Mouse (Mus musculus): Measurements from ENCODE around the gene Nicn1. TPM values are rescaled to one million over a fixed set of nuclear protein-coding genes. Genes with fewer than 3 reads are reported as not detected.
"Not testable (repeated sequence)": the region's sequence is repeated elsewhere in the genome, so short reads cannot be mapped to it uniquely, and the experiment has no call there.

Nicn1 gene
- polyA plus RNA-seq, 1 experiment from 2014 or later = 54.9 TPM

DNA sequence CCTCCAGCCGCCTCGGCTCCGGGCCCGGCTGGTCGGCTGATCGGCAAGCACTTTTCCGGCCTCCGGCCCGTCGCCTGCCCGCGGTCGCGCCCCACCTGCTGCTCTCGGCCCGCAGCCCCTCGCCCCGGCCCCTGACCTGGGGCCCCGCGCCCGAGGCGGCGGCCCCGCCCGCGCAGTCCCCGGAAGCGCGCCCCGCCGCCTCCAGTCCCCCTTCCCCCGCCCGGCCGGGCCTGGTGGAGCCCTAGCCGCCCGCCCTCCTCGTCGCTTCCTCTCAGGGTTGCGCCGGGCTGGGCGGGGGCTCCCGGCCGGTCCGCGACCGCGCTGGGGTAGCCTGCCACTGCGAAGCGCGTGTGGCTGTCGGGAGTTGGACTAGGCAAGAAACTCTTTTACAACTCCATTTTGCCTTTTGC, 16.3 kb downstream of the Nicn1 start:
- Histone ChIP-seq H3K4me1 (peaks cover 29% of the 10 kb centered on the region), H3K9ac (peak overlapping the region; percentile 96), H3K4me2 (replicated peaks) (peak overlapping the region; percentile 89), H3K27ac (peak overlapping the region; percentile 100), H3K4me3 (peak overlapping the region; percentile 92), H3K36me3 (peaks cover 16% of the 10 kb centered on the region), H3K27me3 (no peaks in the 10 kb centered on the region), H3K9me3 (no peaks in the 10 kb centered on the region)
- peak; percentile 74 for ATAC-seq (ENCODE audit: insufficient number of reproducible peaks, insufficient read depth, low FRiP score, low TSS enrichment)
- WGBS = under 1% methylated on average over 49 of the region's 51 CpGs

DNA sequence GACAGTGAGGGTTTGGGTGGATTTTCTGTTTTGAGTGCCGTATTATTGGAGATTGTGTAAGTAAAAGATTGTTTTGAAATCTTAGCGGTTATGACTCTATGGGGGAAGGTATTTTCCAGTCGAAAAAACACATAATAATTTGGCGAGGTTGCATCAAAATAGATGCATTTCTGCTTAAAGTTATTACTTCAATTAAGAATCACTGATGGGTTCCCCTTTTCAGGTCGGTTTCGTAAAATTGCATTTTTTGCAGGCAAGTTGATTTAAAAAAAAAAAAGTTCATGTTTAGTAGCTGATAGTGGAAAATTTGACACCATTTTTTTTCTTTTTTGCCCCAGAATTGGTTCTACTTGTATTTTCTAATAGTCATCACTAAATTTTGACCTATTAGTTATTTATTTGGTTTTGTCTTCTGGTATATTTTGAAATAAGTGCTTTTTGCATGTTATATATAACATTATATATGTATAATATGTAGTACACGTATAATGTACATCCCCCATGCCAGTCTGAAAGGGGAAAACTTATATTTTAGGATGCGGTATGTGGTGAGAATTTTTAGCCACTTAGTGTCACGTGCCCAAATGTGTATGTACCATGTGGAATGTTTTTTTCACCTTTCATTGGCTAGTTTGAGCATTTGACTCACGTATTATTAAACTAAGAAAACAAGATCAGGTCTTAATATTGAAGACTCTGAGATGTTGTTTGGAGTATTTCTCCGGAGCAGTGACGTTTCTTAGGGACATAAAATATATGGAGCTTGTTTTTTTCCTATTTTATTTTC, 17.0 kb downstream of the Nicn1 start:
- H3K4me3 ChIP-seq = peak overlapping the region; percentile 92
- peaks cover 13% of the 10 kb centered on the region for H3K36me3 ChIP-seq
- 19% methylated on average over 12 of the region's 12 CpGs for WGBS
- H3K4me2 ChIP-seq (replicated peaks) = peak overlapping the region; percentile 89
- H3K4me1 ChIP-seq = peaks cover 29% of the 10 kb centered on the region
- peak overlapping the region; percentile 96 for H3K9ac ChIP-seq
- no peaks in the 10 kb centered on the region for H3K9me3 ChIP-seq
- H3K27me3 ChIP-seq = no peaks in the 10 kb centered on the region
- H3K27ac ChIP-seq = peak overlapping the region; percentile 100
- ATAC-seq (ENCODE audit: insufficient number of reproducible peaks, insufficient read depth, low FRiP score, low TSS enrichment) = no peak

DNA sequence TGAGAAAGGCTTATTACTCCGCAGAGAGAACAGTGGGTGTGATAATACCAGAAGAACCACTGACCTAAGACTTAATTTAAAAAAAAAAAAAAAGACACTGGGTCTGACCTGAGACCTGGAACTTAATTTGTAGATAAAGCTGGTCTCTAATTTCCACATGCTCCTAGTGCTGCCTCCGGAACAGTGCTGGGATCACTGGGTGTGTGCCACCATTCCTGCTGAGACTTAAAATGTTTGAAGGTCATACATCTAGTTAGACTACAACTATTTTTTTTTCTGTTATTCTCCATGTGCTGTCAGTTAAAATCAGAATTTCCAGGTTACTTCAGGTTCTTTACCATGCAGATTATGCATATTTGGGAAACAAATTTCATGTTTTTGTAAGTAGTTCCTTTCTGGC, 17.9 kb downstream of the Nicn1 start:
- peak overlapping the region; percentile 31 for H3K9ac ChIP-seq
- no peaks in the 10 kb centered on the region for H3K27me3 ChIP-seq
- H3K4me3 ChIP-seq = peak overlapping the region; percentile 92
- peak overlapping the region; percentile 89 for H3K4me2 ChIP-seq (replicated peaks)
- ATAC-seq (ENCODE audit: insufficient number of reproducible peaks, insufficient read depth, low FRiP score, low TSS enrichment) = no peak
- 0 out of 2 replicates have a peak, but pooled peaks cover 4% of the 10 kb centered on the region for H3K36me3 ChIP-seq
- WGBS = 67% methylated on average over 2 of the region's 2 CpGs
- no peak overlapping the region for H3K27ac ChIP-seq
- no peaks in the 10 kb centered on the region for H3K9me3 ChIP-seq
- H3K4me1 ChIP-seq = peaks cover 29% of the 10 kb centered on the region

DNA sequence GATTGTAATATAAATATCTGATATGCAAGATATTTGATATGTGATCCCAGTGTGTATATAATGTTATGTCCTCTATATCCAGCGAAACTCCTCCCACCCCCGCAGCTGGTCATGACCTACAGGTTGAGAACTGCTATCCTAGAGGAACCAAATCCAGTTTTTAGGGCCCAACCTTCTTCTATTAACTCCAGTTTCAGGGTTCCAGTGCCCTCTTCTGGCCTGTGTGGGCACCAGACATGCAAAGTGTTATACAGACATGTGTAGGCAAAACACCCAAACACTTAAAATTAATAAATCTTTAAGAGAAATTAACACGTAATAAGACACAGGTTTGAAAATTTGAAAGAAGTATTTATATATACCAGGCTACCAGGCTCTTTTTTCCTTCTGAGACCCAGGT, 27.3 kb downstream of the Nicn1 start:
- 94% methylated on average over 3 of the region's 3 CpGs for WGBS
- Histone ChIP-seq H3K9ac (no peak overlapping the region), H3K4me3 (no peak overlapping the region), H3K4me2 (replicated peaks) (no peak overlapping the region), H3K4me1 (no peaks in the 10 kb centered on the region), H3K36me3 (peaks cover 11% of the 10 kb centered on the region), H3K27ac (no peak overlapping the region), H3K9me3 (no peaks in the 10 kb centered on the region), H3K27me3 (no peaks in the 10 kb centered on the region)
- no peak for ATAC-seq (ENCODE audit: insufficient number of reproducible peaks, insufficient read depth, low FRiP score, low TSS enrichment)

DNA sequence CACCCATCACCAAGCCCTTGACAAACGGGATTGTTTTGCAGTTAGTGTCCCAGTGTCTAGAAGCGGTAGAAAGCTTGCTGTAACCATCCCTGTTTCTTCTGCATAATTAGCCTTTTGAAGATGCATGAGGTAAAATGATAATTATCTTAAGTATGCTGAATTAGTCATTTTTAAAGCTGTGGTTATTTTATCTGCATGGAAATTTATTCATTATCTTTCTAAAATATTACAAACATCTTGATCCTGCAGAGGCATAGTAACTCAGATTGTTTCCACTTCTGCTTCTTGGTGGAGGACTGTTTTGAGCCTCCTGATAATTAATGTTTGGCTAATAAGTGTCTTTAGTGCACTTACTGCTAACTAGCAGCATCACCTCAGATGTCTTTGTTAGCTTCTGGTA, 28.2 kb downstream of the Nicn1 start:
- H3K9ac ChIP-seq = no peak overlapping the region
- no peak overlapping the region for H3K27ac ChIP-seq
- H3K4me1 ChIP-seq = no peaks in the 10 kb centered on the region
- H3K4me3 ChIP-seq = no peak overlapping the region
- H3K27me3 ChIP-seq = no peaks in the 10 kb centered on the region
- no peak for ATAC-seq (ENCODE audit: insufficient number of reproducible peaks, insufficient read depth, low FRiP score, low TSS enrichment)
- H3K36me3 ChIP-seq = peaks cover 11% of the 10 kb centered on the region
- WGBS = 85% methylated on average over 2 of the region's 2 CpGs
- no peak overlapping the region for H3K4me2 ChIP-seq (replicated peaks)
- no peaks in the 10 kb centered on the region for H3K9me3 ChIP-seq

DNA sequence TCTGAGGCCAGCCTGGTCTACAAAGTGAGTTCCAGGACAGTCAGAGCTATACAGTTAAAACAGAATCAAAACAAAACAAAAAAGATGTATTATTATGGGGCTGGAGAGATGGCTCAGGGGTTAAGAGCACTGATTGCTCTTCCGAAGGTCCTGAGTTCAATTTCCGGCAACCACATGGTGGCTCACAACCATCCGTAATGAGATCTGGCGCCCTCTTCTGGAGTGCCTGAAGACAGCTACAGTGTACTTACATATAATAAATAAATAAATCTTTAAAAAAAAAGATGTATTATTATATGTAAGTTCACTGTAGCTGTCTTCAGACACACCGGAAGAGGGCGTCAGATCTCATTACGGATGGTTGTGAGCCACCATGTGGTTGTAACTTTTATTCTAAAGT, 31.8 kb downstream of the Nicn1 start:
- H3K36me3 ChIP-seq; H3K9ac ChIP-seq; H3K4me3 ChIP-seq; H3K4me1 ChIP-seq; ATAC-seq (ENCODE audit: insufficient number of reproducible peaks, insufficient read depth, low FRiP score, low TSS enrichment); H3K27me3 ChIP-seq; H3K9me3 ChIP-seq; H3K4me2 ChIP-seq (replicated peaks); H3K27ac ChIP-seq: not testable (repeated sequence)
- 80% methylated on average over 7 of the region's 7 CpGs for WGBS

DNA sequence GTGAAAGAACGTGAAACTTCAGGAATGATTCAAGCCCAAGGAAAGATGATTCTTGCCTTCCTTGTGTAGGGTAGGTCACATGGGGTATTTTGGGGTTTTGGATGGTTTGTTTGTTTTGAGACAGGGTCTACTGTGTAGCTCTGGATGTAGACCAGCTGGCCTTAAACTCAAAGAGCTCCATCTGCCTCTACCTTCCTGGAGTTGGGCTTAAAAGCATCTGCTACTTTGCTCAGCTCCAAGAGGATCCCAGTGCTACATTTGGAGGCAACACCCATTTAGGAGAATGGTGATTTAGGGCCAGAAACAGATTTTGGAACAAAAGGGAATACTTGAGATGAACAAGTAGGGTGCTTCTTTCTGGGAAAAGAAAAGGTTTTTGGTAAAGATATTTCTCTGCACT, 34.6 kb downstream of the Nicn1 start:
- Histone ChIP-seq H3K4me3 (no peak overlapping the region), H3K4me1 (no peaks in the 10 kb centered on the region), H3K4me2 (replicated peaks) (no peak overlapping the region), H3K36me3 (peaks cover 28% of the 10 kb centered on the region), H3K27ac (no peak overlapping the region), H3K9ac (no peak overlapping the region), H3K27me3 (no peaks in the 10 kb centered on the region), H3K9me3 (no peaks in the 10 kb centered on the region)
- ATAC-seq (ENCODE audit: insufficient number of reproducible peaks, insufficient read depth, low FRiP score, low TSS enrichment) = no peak
- 90% methylated on average over 1 of the region's 1 CpGs for WGBS

DNA sequence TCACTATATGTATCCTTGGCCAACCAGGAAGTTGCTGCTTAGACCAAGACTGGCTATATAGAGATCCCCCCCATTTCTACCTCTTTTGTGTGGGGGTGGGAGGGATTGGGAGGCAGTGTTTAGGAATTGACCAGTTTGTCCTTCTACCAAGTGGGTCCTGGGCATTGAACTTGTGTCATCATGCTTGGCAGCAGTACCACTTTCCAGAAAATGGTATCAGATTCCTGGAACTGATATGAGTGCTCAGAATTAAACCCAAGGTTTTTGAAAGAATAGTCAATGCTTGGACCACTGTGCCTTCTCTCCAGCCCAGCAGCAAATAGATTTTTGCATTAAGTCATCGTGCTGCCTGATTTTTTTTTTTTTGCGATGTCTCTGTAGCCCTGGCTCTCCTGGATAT, 35.6 kb downstream of the Nicn1 start:
- H3K27me3 ChIP-seq = no peaks in the 10 kb centered on the region
- H3K36me3 ChIP-seq = peaks cover 37% of the 10 kb centered on the region
- no peaks in the 10 kb centered on the region for H3K9me3 ChIP-seq
- no peak for ATAC-seq (ENCODE audit: insufficient number of reproducible peaks, insufficient read depth, low FRiP score, low TSS enrichment)
- no peak overlapping the region for H3K9ac ChIP-seq
- no peaks in the 10 kb centered on the region for H3K4me1 ChIP-seq
- no peak overlapping the region for H3K27ac ChIP-seq
- 96% methylated on average over 2 of the region's 2 CpGs for WGBS
- no peak overlapping the region for H3K4me2 ChIP-seq (replicated peaks)
- no peak overlapping the region for H3K4me3 ChIP-seq

DNA sequence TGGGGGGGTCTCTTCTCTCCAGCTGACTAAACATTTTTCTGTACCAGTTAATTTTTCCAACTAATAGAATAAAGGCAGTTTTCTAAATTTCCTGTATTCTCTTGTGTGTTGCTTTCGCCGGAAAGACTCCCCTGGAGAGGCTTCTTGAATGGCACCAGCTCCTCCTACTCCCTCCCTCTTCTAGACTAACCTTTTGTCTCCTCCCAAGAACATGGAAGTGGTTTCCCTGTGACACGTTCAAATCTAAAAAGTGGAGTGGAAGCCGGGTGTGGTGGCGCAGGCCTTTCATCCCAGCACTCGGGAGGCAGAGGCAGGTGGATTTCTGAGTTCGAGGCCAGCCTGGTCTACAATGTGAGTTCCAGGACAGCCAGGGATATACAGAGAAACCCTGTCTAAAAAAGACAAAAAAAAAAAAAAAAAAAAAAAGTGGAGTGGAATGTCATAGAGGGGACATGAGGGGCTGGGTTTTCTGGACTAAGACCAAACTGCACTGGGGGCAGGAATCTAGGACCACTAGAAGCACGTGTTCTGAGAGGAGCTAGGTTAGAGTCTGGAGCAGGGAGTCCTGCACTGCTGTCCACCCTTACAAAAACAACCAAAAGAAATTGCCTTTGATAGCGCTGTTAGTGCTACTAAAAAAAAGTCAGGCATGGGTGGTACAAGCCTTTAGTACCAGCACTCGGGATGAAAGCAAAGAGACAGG, 47.8 kb downstream of the Nicn1 start:
- H3K27ac ChIP-seq = peak overlapping the region; percentile 95
- H3K9me3 ChIP-seq = no peaks in the 10 kb centered on the region
- H3K36me3 ChIP-seq = peaks cover 32% of the 10 kb centered on the region
- H3K4me2 ChIP-seq (replicated peaks) = peak overlapping the region; percentile 78
- no peak overlapping the region for H3K9ac ChIP-seq
- WGBS = 72% methylated on average over 10 of the region's 10 CpGs
- peak overlapping the region; percentile 71; the same call in 1 of the 2 replicates for H3K4me3 ChIP-seq
- no peak for ATAC-seq (ENCODE audit: insufficient number of reproducible peaks, insufficient read depth, low FRiP score, low TSS enrichment)
- H3K4me1 ChIP-seq = peaks cover 19% of the 10 kb centered on the region
- H3K27me3 ChIP-seq = no peaks in the 10 kb centered on the region

DNA sequence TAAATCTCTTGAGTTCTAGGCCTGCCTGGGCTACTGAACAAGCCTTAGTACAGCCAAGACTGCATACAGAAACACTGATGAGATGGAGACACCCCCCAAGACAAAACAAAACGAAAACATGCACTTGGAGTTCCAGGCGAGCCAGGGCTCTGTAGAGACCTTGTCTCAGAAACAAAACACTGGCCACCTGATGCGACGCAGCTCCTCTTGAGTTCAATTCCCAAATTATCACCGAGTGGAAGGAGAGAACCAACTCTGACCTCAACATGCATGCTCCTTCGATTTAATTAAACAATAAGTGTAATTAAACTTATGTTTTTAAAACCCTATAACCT, 48.3 kb downstream of the Nicn1 start:
- WGBS = 14% methylated on average over 6 of the region's 6 CpGs
- H3K36me3 ChIP-seq = peaks cover 28% of the 10 kb centered on the region
- peaks cover 19% of the 10 kb centered on the region for H3K4me1 ChIP-seq
- H3K9ac ChIP-seq = peak overlapping the region; percentile 84; the same call in 1 of the 2 replicates
- H3K4me2 ChIP-seq (replicated peaks) = peak overlapping the region; percentile 78
- peak overlapping the region; percentile 95 for H3K27ac ChIP-seq
- no peaks in the 10 kb centered on the region for H3K9me3 ChIP-seq
- H3K4me3 ChIP-seq = peak overlapping the region; percentile 71
- no peaks in the 10 kb centered on the region for H3K27me3 ChIP-seq
- no peak for ATAC-seq (ENCODE audit: insufficient number of reproducible peaks, insufficient read depth, low FRiP score, low TSS enrichment)

DNA sequence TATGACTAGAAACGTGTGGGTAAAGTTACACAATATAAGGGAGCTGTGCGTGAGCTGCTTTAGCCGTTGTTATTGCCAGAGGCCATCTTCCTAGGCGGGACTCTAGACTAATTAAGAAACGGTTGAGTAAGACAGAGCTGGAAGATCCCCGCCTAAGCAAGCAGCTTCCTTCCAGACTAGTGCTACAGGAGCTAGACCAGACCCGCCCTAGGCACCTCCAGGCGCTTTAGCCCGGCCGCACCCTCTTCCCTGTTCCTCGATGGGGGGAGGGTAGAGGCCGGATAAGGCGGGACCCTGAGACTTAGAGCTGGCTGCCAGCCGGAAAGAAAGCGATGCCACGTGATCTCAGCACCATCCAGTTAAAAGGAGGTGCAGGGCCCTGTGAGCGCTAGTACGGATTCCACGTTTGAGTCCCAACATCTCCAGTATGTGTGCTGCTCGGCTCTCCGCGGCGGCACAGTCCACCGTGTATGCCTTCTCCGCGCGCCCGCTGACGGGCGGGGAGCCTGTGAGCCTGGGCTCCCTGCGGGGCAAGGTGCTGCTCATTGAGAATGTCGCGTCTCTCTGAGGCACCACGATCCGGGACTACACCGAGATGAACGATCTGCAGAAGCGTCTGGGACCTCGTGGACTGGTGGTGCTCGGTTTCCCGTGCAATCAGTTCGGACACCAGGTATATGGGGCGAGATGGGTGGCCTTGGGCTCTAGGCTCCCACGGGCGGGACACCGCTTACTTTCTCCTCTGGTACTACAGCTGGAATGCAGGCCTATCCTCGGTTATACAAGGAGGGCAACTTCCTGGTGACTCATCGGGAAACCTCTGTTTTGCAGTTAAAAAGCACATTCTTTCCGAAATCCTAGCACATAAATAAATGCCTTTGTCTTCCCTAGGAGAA, 48.9 kb downstream of the Nicn1 start, which contains the start of gene Gpx1:
Gpx1 (plus strand) TSS at position 18 of the 896 bp plus-strand sequence.
- Histone ChIP-seq H3K4me2 (replicated peaks) (peak within 1 kb of the TSS; percentile 78), H3K27ac (peak within 1 kb of the TSS; percentile 95), H3K9ac (peak within 1 kb of the TSS; percentile 84), H3K4me3 (peak within 1 kb of the TSS; percentile 71), H3K36me3 (peaks cover 22% of the 10 kb centered on the region), H3K9me3 (no peaks in the 10 kb centered on the region), H3K27me3 (no peaks in the 10 kb centered on the region), H3K4me1 (peaks cover 19% of the 10 kb centered on the region)
- WGBS = under 1% methylated on average over 49 of the region's 49 CpGs
- peak; percentile 97 for ATAC-seq (ENCODE audit: insufficient number of reproducible peaks, insufficient read depth, low FRiP score, low TSS enrichment)
